Mouse (Mus musculus): Measurements from ENCODE around the gene Col6a5. TPM values are rescaled to one million over a fixed set of nuclear protein-coding genes. Genes with fewer than 3 reads are reported as not detected.
"Not testable (repeated sequence)": the region's sequence is repeated elsewhere in the genome, so short reads cannot be mapped to it uniquely, and the experiment has no call there.

Col6a5 gene
- polyA plus RNA-seq, 1 experiment from 2014 or later, result 0.05 TPM

DNA sequence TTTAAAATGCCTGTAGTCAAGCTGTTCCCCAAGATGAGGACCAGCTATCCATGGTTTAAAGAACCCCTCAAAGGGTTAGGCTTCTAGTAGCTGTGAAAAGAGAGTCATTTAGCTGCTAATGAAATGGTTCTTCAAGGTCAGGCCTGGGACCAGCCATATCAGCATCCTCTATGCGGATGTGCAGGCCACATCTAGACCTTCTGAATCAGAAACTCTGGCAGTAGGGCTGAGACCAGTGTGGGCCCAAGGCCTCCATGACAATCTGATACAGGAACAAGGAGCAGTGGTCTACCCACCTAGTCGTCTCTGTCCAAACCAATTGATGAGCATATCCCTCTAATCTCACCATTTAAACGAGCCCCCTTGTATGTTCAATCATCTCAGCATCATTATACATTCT, 109.4 kb downstream of the Col6a5 start:
- H3K4me2 ChIP-seq, result no peak overlapping the region
- H3K36me3 ChIP-seq, result no peaks in the 10 kb centered on the region
- no peak overlapping the region for H3K27ac ChIP-seq
- H3K4me1 ChIP-seq (replicated peaks), result no peaks in the 10 kb centered on the region
- H3K9ac ChIP-seq, result no peak overlapping the region
- H3K9me3 ChIP-seq (replicated peaks), result no peaks in the 10 kb centered on the region
- DNase-seq, result no peak
- no peaks in the 10 kb centered on the region for H3K27me3 ChIP-seq
- ATAC-seq (ENCODE audit: low read depth), result no peak
- 52% methylated on average over 3 of the region's 3 CpGs for WGBS (ENCODE audit: insufficient replicate concordance)
- H3K4me3 ChIP-seq (replicated peaks), result no peak overlapping the region

DNA sequence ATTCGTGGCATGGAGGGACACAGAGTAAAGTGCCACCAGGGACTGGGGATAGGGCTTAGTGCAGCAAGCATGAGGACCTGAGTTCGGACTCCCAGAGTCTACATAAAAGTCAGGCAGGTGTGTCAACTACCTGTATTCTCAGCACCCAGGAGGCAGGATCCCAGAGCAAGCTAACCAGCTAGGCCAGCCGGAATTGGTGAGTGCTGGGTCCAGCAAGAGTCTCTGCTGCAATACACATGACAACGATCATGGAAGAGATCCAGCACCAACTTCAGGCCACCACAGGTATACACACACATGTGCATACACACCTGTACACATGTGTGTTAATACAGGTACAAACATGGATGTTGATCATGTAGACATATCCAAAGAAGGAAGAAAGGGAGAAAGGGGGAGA, 112.0 kb downstream of the Col6a5 start:
- WGBS (ENCODE audit: insufficient replicate concordance), result 44% methylated on average over 4 of the region's 4 CpGs
- ATAC-seq (ENCODE audit: low read depth), result no peak
- no peak for DNase-seq
- Histone ChIP-seq H3K27me3 (no peaks in the 10 kb centered on the region), H3K4me1 (replicated peaks) (no peaks in the 10 kb centered on the region), H3K4me2 (no peak overlapping the region), H3K4me3 (replicated peaks) (no peak overlapping the region), H3K36me3 (no peaks in the 10 kb centered on the region), H3K27ac (no peak overlapping the region), H3K9me3 (replicated peaks) (no peaks in the 10 kb centered on the region), H3K9ac (no peak overlapping the region)

DNA sequence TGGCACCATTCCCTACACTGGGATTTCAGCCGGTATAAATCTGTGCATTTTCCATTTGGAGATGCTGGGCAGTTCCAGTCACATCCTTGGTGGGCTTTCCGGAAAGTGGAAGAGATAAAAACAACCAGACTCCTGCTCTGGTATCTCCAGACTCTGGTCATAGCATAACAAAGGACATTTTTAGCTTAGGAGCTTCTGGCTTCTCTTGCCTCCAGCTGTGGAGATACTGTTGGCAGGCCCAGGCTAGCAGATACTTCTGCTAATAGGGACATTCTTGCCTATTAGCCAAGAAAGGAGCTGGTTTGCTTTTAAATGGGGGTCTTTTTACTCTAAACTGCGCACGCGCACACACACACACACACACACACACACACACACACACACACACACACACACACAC, 113.2 kb downstream of the Col6a5 start:
- DNase-seq (no peak), ATAC-seq (ENCODE audit: low read depth) (no peak)
- Histone ChIP-seq H3K4me3 (replicated peaks) (no peak overlapping the region), H3K4me2 (no peak overlapping the region), H3K27ac (no peak overlapping the region), H3K9ac (no peak overlapping the region), H3K4me1 (replicated peaks) (no peaks in the 10 kb centered on the region), H3K9me3 (replicated peaks) (no peaks in the 10 kb centered on the region), H3K27me3 (no peaks in the 10 kb centered on the region), H3K36me3 (no peaks in the 10 kb centered on the region)
- 74% methylated on average over 5 of the region's 5 CpGs for WGBS (ENCODE audit: insufficient replicate concordance)

DNA sequence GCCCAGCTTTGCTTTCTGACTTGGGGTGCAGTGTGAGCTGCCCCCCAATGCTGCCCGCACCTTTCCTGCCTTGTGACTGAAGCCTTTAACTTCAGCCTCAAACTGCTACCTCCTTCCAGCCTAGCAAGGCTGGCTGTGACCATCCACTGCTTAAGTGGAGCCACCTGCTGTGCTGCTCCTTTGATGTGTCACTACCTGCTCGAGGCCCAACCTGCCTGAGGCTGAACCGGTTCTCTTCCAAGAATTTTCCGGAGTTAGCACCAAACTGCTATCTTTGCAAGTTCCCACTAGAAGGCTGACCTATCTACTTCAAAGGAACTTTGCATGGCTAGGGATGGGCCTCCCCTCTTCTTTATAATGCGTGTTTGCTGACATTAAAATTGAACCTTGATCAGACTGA, 119.1 kb downstream of the Col6a5 start:
- H3K4me2 ChIP-seq; H3K9me3 ChIP-seq (replicated peaks); H3K36me3 ChIP-seq; H3K4me3 ChIP-seq (replicated peaks); H3K4me1 ChIP-seq (replicated peaks); H3K27ac ChIP-seq; H3K9ac ChIP-seq; ATAC-seq (ENCODE audit: low read depth); DNase-seq; H3K27me3 ChIP-seq: not testable (repeated sequence)
- WGBS (ENCODE audit: insufficient replicate concordance), result 24% methylated on average over 5 of the region's 5 CpGs

DNA sequence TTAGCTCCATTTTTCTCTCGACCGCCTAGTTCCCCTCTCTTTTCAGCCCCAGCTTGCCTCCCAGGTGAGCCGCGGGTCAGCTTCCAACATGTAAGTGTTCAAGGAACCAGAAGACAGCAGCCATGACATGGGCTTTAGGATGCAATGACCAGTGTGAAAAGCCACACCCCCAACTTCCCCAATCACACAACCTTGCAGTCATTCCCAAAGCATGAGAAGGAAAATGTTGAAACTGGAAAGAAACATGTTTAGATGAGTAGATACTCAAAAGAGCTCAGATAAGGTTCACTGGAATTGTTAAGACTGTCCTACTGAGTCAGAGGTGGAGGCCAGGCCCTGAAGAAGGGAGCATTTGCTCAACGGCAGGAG, 121.3 kb downstream of the Col6a5 start:
- DNase-seq, result no peak
- Histone ChIP-seq H3K27me3 (no peaks in the 10 kb centered on the region), H3K4me3 (replicated peaks) (no peak overlapping the region), H3K9ac (no peak overlapping the region), H3K36me3 (no peaks in the 10 kb centered on the region), H3K9me3 (replicated peaks) (no peaks in the 10 kb centered on the region), H3K4me2 (no peak overlapping the region), H3K4me1 (replicated peaks) (no peaks in the 10 kb centered on the region), H3K27ac (no peak overlapping the region)
- no peak for ATAC-seq (ENCODE audit: low read depth)
- WGBS (ENCODE audit: insufficient replicate concordance), result 71% methylated on average over 5 of the region's 5 CpGs

DNA sequence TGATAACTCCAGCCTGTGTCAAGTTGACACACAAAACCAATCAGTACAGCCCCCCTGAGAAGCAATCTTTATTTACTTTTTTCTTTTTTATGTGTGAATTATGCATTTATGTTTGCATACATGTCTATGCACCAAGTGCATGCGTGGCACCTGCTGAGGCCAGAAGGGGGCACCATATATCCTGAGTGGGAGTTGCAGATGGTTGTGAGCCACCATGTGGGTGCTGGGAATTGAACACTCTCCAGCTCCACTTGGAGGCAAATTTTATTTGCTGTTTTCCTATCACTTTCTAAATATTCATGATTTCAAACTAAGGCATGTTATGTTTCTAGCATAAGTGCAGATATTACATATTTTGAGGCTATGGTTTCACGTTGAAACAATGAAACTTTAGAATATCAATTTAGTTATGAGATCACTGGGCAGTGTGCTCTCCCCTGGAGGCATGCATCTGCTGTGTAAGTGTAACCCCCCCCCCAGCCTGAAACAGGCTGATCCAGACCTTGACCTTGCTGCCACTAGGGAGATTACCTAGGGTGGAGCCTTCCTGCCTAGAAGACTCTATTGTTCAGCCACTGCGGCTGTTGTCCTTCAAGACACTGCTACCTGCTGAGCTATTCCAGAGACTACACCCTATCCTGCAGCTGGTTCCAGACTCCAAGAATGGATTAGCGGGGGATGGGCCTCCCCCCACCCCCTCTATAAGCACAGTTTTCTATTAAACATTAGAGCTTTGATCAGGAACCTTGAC, 121.9 kb downstream of the Col6a5 start:
- no peak for ATAC-seq (ENCODE audit: low read depth)

DNA sequence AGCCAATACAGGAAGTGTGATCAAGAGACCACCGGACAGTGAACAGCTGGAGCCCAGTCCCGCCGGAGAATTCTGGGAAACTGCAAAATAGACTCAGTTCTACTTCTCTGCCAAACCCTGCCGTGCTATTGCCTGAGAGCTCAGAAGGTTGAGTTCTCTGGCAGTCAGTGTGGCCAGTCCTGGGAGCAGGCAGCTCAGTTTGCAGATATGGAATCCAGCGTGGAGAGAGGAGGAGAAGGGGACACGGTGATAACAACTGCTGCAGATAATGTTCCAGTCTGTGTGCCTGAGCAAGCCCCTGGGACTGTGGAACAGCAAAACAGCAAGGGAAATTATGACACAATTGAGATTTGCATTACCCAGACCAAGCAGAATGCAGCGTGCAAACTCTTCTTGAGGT, 124.9 kb downstream of the Col6a5 start:
- 54% methylated on average over 7 of the region's 7 CpGs for WGBS (ENCODE audit: insufficient replicate concordance)
- Histone ChIP-seq H3K9ac (no peak overlapping the region), H3K4me1 (replicated peaks) (no peaks in the 10 kb centered on the region), H3K36me3 (no peaks in the 10 kb centered on the region), H3K27ac (no peak overlapping the region), H3K9me3 (replicated peaks) (no peaks in the 10 kb centered on the region), H3K4me2 (no peak overlapping the region), H3K4me3 (replicated peaks) (no peak overlapping the region), H3K27me3 (no peaks in the 10 kb centered on the region)
- ATAC-seq (ENCODE audit: low read depth) (no peak), DNase-seq (no peak)

More for the DNA sequence above, 121.9 kb downstream of the Col6a5 start:
- H3K9ac ChIP-seq, result no peak overlapping the region
- H3K27me3 ChIP-seq, result no peaks in the 10 kb centered on the region
- H3K36me3 ChIP-seq, result no peaks in the 10 kb centered on the region
- no peaks in the 10 kb centered on the region for H3K9me3 ChIP-seq (replicated peaks)
- H3K4me2 ChIP-seq, result no peak overlapping the region
- H3K4me1 ChIP-seq (replicated peaks), result no peaks in the 10 kb centered on the region
- no peak overlapping the region for H3K4me3 ChIP-seq (replicated peaks)
- DNase-seq, result no peak
- no peak overlapping the region for H3K27ac ChIP-seq
- 62% methylated on average over 4 of the region's 4 CpGs for WGBS (ENCODE audit: insufficient replicate concordance)

DNA sequence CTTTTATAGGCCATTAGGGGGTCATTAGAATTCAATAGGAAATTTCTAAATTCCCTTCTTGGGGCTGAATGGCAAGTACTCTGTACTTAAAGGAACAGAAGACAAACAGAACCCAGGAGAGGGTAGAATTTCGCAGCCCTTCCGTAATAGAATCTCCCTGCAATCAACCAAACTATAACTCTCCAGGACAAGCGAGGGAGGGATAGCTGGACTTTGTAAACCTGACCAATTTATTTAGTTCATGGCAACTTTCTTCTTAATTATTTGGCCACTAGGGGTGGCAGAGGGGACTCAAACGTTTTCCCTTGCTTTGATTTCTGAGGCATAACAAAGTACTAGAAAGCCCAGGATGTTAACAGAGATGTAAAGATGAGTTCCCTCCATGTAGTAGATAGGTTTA, 125.6 kb downstream of the Col6a5 start:
- Histone ChIP-seq H3K36me3 (no peaks in the 10 kb centered on the region), H3K4me3 (replicated peaks) (no peak overlapping the region), H3K27ac (no peak overlapping the region), H3K4me1 (replicated peaks) (no peaks in the 10 kb centered on the region), H3K27me3 (no peaks in the 10 kb centered on the region), H3K9ac (no peak overlapping the region), H3K4me2 (no peak overlapping the region), H3K9me3 (replicated peaks) (no peaks in the 10 kb centered on the region)
- WGBS (ENCODE audit: insufficient replicate concordance), result 43% methylated on average over 4 of the region's 4 CpGs
- DNase-seq, result no peak
- no peak for ATAC-seq (ENCODE audit: low read depth)

DNA sequence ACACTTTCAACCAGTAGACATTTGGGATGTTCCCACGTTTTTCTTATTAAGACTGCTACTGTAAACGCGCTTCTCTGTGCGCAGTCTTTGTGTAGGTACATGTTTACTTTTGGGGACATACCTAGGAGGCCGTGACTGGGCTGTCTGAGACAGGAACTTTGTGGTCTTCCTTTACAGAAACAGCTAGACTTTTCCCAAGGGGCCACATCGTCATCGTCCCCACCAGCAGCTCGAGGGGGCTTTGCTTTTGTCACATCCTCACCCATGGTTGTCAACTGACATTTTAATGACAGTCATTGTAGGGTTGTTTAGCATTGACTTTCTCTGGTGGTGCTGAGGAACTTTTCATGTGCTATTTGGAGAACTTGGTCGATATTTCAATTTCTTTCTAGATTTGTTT, 129.2 kb downstream of the Col6a5 start:
- Histone ChIP-seq H3K36me3 (no peaks in the 10 kb centered on the region), H3K4me2 (no peak overlapping the region), H3K4me3 (replicated peaks) (no peak overlapping the region), H3K4me1 (replicated peaks) (no peaks in the 10 kb centered on the region), H3K27ac (no peak overlapping the region), H3K9ac (no peak overlapping the region), H3K9me3 (replicated peaks) (no peaks in the 10 kb centered on the region), H3K27me3 (no peaks in the 10 kb centered on the region)
- ATAC-seq (ENCODE audit: low read depth) (no peak), DNase-seq (no peak)
- 66% methylated on average over 9 of the region's 9 CpGs for WGBS (ENCODE audit: insufficient replicate concordance)

DNA sequence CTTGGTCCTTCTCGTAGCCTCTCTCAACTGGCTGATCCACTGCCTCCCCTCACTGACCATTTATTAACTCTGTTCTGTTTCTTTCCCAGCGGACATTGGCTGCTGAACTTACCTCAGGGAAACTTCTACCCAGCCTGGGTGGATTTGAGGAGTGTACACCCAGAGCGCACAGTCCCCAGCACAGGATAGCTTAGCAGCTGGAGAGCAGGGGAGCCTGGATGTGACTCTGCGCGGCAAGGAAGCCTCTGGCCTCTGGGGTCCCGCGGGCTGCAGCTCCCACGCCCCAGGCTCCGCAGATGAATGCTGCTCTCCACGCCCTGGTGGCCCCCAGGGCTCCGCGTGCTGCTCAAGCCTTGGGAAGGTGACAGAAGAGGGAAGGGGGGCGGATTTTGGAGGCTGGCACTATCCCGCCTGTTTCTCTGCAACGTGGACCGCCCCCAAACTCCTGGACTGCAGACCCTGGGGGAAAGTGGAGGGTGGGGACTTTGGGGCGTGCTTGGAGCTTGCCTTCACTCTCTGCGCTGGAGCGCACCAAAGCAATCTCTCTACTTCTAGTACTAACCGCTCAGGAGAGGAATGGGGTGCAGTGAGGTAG, 132.6 kb downstream of the Col6a5 start, which contains the start of gene Col6a6:
Gene Col6a6 (minus strand): TSS at position 370 of the 595 bp plus-strand sequence.
- DNase-seq (no peak), ATAC-seq (ENCODE audit: low read depth) (no peak)
- Histone ChIP-seq H3K9ac (no peak within 1 kb of the TSS), H3K4me1 (replicated peaks) (no peaks in the 10 kb centered on the region), H3K27me3 (no peaks in the 10 kb centered on the region), H3K4me2 (no peak within 1 kb of the TSS), H3K4me3 (replicated peaks) (no peak within 1 kb of the TSS), H3K9me3 (replicated peaks) (no peaks in the 10 kb centered on the region), H3K36me3 (no peaks in the 10 kb centered on the region), H3K27ac (no peak within 1 kb of the TSS)
- WGBS (ENCODE audit: insufficient replicate concordance), result 22% methylated on average over 20 of the region's 20 CpGs

DNA sequence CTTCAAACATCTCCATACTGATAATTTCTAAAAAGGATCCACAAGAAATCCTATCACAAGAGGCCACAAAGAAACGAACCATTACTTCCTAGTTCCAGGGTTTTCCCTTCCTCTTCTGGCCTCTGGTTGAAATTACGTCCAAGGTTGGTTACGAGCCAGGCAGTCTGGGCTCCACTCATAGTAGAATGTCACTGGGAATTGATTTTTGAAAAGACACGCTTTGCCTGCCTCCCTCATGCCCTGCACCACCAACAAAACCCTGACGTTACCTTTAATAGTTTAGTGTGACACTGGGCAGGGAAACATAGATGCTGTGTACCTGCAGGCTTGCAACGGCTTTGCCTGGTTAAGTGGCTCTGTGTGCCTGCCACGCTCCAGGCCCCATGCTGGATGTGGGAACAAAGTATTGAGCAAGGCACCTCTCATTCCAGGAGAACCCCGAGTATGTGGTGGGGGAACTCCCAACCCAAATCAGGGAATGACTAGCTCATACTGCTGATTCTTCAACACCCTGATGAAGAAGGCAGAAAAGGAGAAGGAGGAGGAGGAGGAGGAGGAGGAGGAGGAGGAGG, 133.3 kb downstream of the Col6a5 start:
- H3K9ac ChIP-seq, result no peak overlapping the region
- DNase-seq, result no peak

DNA sequence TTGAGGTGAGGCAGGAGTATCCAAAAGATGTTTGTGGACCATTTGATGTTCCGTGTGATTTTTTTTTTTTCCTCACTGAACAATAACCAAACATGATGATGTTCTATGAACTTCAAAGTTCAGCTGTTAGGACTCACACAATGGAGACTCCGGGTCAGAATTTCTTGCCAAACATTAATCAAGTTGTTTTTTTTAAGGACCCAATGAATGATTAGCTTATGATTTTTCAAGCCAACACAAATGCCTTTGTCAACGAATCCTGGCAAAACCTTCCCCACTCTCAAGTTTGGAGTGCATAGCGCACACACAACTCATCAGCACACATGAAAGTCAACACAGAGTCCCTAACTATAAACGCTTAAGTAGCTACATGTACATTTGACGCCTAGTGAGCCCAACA, 139.7 kb downstream of the Col6a5 start:
- Histone ChIP-seq H3K36me3 (no peaks in the 10 kb centered on the region), H3K9ac (no peak overlapping the region), H3K4me3 (replicated peaks) (no peak overlapping the region), H3K27ac (no peak overlapping the region), H3K27me3 (no peaks in the 10 kb centered on the region), H3K4me1 (replicated peaks) (no peaks in the 10 kb centered on the region), H3K9me3 (replicated peaks) (no peaks in the 10 kb centered on the region), H3K4me2 (no peak overlapping the region)
- ATAC-seq (ENCODE audit: low read depth), result no peak
- DNase-seq, result no peak
- WGBS (ENCODE audit: insufficient replicate concordance), result 70% methylated on average over 6 of the region's 6 CpGs

More for the DNA sequence above, 133.3 kb downstream of the Col6a5 start:
- Histone ChIP-seq H3K27me3 (no peaks in the 10 kb centered on the region), H3K9me3 (replicated peaks) (no peaks in the 10 kb centered on the region), H3K4me3 (replicated peaks) (no peak overlapping the region), H3K36me3 (no peaks in the 10 kb centered on the region), H3K4me2 (no peak overlapping the region), H3K27ac (no peak overlapping the region), H3K4me1 (replicated peaks) (no peaks in the 10 kb centered on the region)
- no peak for ATAC-seq (ENCODE audit: low read depth)
- WGBS (ENCODE audit: insufficient replicate concordance), result 50% methylated on average over 8 of the region's 8 CpGs
